Mouse (Mus musculus) liver, embryonic 14.5 days (tissue): ENCODE measurements at regions not wholly inside any gene's neighbourhood (a gene's known extent, or its start where the extent isn't known, plus 50 kb on each side); places are given as distances from the start of the nearest gene placed in this dataset.

Source experiments
- CTCF ChIP-seq: IDR thresholded peaks from 2 replicates; pipeline ENCODE4 v1.5.1; 2016; ENCODE audit warnings: antibody characterized with exemption, low read depth, control low read depth
- EP300 ChIP-seq: IDR thresholded peaks from 2 replicates; pipeline ENCODE4 v1.6.1; 2016; ENCODE audit warnings: antibody characterized with exemption, low read depth

- TF ChIP-seq CTCF (no peak), EP300 (no peak)
These were observed 385.9 kb upstream of the Zfp703 start for GRCm38 (mm10) chr8:26591266-26591665.
